In the genomic region with DNA sequence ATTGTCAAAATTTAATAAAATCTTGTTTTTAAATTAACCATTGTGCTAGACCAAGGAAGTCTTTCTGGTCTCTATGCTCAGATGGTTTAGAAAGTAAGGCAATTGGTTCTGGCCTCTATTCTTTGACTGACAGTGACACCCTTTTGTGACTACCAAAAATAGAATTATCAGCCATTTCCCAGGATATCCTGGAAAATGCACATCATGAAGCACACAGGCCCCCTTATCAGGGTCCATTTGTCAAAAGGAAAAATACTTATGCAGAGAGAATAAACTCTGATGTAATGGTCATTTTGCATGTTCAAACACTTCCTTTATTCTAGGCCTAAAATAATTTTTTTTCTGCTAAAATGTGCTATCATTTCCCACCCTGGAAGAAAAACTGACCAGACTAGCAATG, we compare ENCODE assay signal across 23 mouse cellular contexts. TPM values are rescaled to one million over a fixed set of nuclear protein-coding genes. Genes with fewer than 3 reads are reported as not detected.
A peak's percentile ranks its signal among the peaks of the same experiment; 100 is the strongest.
DNase-seq lines count a peak whose midpoint lies in the region; ATAC-seq and TF ChIP-seq lines count a peak whose summit lies in the region.
"Had no signal": no experiment of that assay in that cellular context is flagged by ENCODE, and none has a peak within 500 bp of the region (broad histone marks: within the 10 kb centered on the region; RNA-seq: fewer than 3 reads in every experiment).

No protein-coding gene starts in this region.

- no peak overlapping the region for H3K4me3 ChIP-seq in liver, embryonic 11.5 days (ENCODE audit: low read depth, low read length)
- no peak overlapping the region for H3K4me3 ChIP-seq in liver, embryonic 12.5 days
- H3K4me3 ChIP-seq in liver, postnatal 0 days (ENCODE audit: low read depth, low read length), result no peak overlapping the region
- H3K4me3 ChIP-seq in CH12.LX (replicated peaks in 1 of 3; ENCODE audit: low read depth in 2 of 3, low read length in 2 of 3, poor library complexity in 1 of 3), result no peak overlapping the region
- H3K4me3 ChIP-seq in MEL (ENCODE audit: control insufficient read depth in 1 of 2, insufficient read depth in 1 of 2, low read depth in 2 of 2, low read length in 2 of 2), result no peak overlapping the region

- no peak for TF ChIP-seq CTCF in liver, postnatal 0 days (IDR thresholded peaks at IDR 0.05; ENCODE audit: low read depth)
- no peak for TF ChIP-seq CTCF in CH12.LX (conservative IDR thresholded peaks at IDR 0.05 in 1 of 2, IDR thresholded peaks at IDR 0.05 in 1 of 2; ENCODE audit: low read depth in 2 of 2, low read length in 2 of 2)
- TF ChIP-seq CTCF in MEL (IDR thresholded peaks at IDR 0.05 in 2 of 3, conservative IDR thresholded peaks at IDR 0.05 in 1 of 3; ENCODE audit: control insufficient read depth in 1 of 3, insufficient read depth in 1 of 3, low read depth in 2 of 3, low read length in 3 of 3, poor library complexity in 1 of 3, severe bottlenecking in 1 of 3), result no peak

- H3K9me3 ChIP-seq in liver, embryonic 11.5 days (ENCODE audit: control insufficient read depth, low read length), result no peaks in the 10 kb centered on the region
- no peaks in the 10 kb centered on the region for H3K9me3 ChIP-seq in liver, embryonic 12.5 days (replicated peaks)
- H3K9me3 ChIP-seq in liver, postnatal 0 days (ENCODE audit: low read length), result no peaks in the 10 kb centered on the region
- no peaks in the 10 kb centered on the region for H3K9me3 ChIP-seq in CH12.LX (replicated peaks; ENCODE audit: low read length)
- no peaks in the 10 kb centered on the region for H3K9me3 ChIP-seq in MEL (replicated peaks; ENCODE audit: insufficient read depth, low read length)
- H3K9me3 ChIP-seq: G1E had no signal

- no peak for TF ChIP-seq POLR2A in CH12.LX (IDR thresholded peaks at IDR 0.05; ENCODE audit: low read depth, low read length)
- TF ChIP-seq POLR2A in MEL (IDR thresholded peaks at IDR 0.05; ENCODE audit: control insufficient read depth in 1 of 2, insufficient read depth in 1 of 2, low read depth in 1 of 2, low read length in 2 of 2, poor library complexity in 1 of 2), result no peak; a peak in 1 of 4 replicates

- no peak overlapping the region for H3K4me2 ChIP-seq in liver, embryonic 11.5 days
- no peak overlapping the region for H3K4me2 ChIP-seq in liver, embryonic 12.5 days
- H3K4me2 ChIP-seq in liver, postnatal 0 days (ENCODE audit: low read depth, low read length), result no peak overlapping the region
- peak overlapping the region; percentile 53; the same call in 1 of the 2 replicates for H3K4me2 ChIP-seq in CH12.LX (ENCODE audit: insufficient read depth, low read depth, poor library complexity, severe bottlenecking)

- no peaks in the 10 kb centered on the region for H3K36me3 ChIP-seq in liver, embryonic 11.5 days (ENCODE audit: control insufficient read depth, insufficient read depth, low read length)
- no peaks in the 10 kb centered on the region for H3K36me3 ChIP-seq in liver, embryonic 12.5 days
- no peaks in the 10 kb centered on the region; the same call in 1 of the 2 replicates for H3K36me3 ChIP-seq in liver, postnatal 0 days (replicated peaks; ENCODE audit: insufficient read depth, low read length)
- H3K36me3 ChIP-seq in CH12.LX (replicated peaks in 1 of 2; ENCODE audit: control insufficient read depth in 1 of 2, insufficient read depth in 1 of 2, low read length in 1 of 2), result peaks cover 47 to 70% of the 10 kb centered on the region in 2 experiments
- peaks cover 38 to 44% of the 10 kb centered on the region in 2 experiments for H3K36me3 ChIP-seq in MEL (ENCODE audit: control insufficient read depth in 1 of 2, insufficient read depth in 2 of 2, low read length in 2 of 2)

- H3K27me3 ChIP-seq in liver, embryonic 11.5 days (replicated peaks; ENCODE audit: control insufficient read depth, insufficient read depth, low read length), result no peaks in the 10 kb centered on the region
- no peaks in the 10 kb centered on the region for H3K27me3 ChIP-seq in liver, embryonic 12.5 days (replicated peaks)
- H3K27me3 ChIP-seq in liver, postnatal 0 days (ENCODE audit: insufficient read depth, low read length), result no peaks in the 10 kb centered on the region
- H3K27me3 ChIP-seq in CH12.LX (replicated peaks) (no peaks in the 10 kb centered on the region), MEL (ENCODE audit: control insufficient read depth in 1 of 2, insufficient read depth in 2 of 2, low read length in 2 of 2) (no peaks in the 10 kb centered on the region)

- TF ChIP-seq EP300 in liver, postnatal 0 days (IDR thresholded peaks at IDR 0.05; ENCODE audit: low read depth), result peak; percentile 46; the same call in 1 of the 2 replicates
- no peak for TF ChIP-seq EP300 in CH12.LX (IDR thresholded peaks at IDR 0.05; ENCODE audit: low read length)
- TF ChIP-seq EP300 in MEL (IDR thresholded peaks at IDR 0.05; ENCODE audit: low read depth in 1 of 2, low read length in 2 of 2), result no peak

- in situ Hi-C loops in CH12.LX (cut with MboI; ENCODE audit: low pct_ligation_motif_present, low pct_unique_long_range_greater_than_20kb, low sequenced_read_pairs), result no loop called here

- H3K4me1 ChIP-seq in liver, embryonic 11.5 days (replicated peaks; ENCODE audit: control insufficient read depth, insufficient read depth, low read length), result no peaks in the 10 kb centered on the region; the same call in 1 of the 2 replicates
- H3K4me1 ChIP-seq in liver, embryonic 12.5 days, result peaks cover 28% of the 10 kb centered on the region
- peaks cover 7% of the 10 kb centered on the region for H3K4me1 ChIP-seq in liver, postnatal 0 days (ENCODE audit: insufficient read depth)
- H3K4me1 ChIP-seq in CH12.LX (ENCODE audit: control insufficient read depth in 1 of 2, insufficient read depth in 2 of 2) (peaks cover 21 to 81% of the 10 kb centered on the region in 2 experiments), MEL (ENCODE audit: control insufficient read depth in 1 of 2, insufficient read depth in 2 of 2, low read length in 2 of 2) (peaks cover 22 to 24% of the 10 kb centered on the region in 2 experiments)

- TF ChIP-seq RAD21 in CH12.LX (IDR thresholded peaks at IDR 0.05; ENCODE audit: low read depth, low read length) (no peak), MEL (IDR thresholded peaks at IDR 0.05; ENCODE audit: low read depth, low read length) (no peak)

- H3K27ac ChIP-seq in liver, embryonic 11.5 days (ENCODE audit: low read depth, low read length), result no peak overlapping the region
- H3K27ac ChIP-seq in liver, embryonic 12.5 days, result no peak overlapping the region
- no peak overlapping the region for H3K27ac ChIP-seq in liver, postnatal 0 days (ENCODE audit: low read depth)
- H3K27ac ChIP-seq in CH12.LX (ENCODE audit: insufficient read depth, low read depth) (no peak overlapping the region), MEL (ENCODE audit: control insufficient read depth, low read depth, low read length) (no peak overlapping the region)

- H3K79me2 ChIP-seq in CH12.LX (replicated peaks; ENCODE audit: control insufficient read depth, extremely low read depth, insufficient read depth, poor library complexity, severe bottlenecking) (peaks cover 70% of the 10 kb centered on the region), MEL (ENCODE audit: control insufficient read depth, insufficient read depth, low read length, poor library complexity) (peaks cover 32% of the 10 kb centered on the region)

- dilution Hi-C loops in CH12.LX (cut with MboI; ENCODE audit: extremely low pct_ligation_motif_present, extremely low pct_unique_long_range_greater_than_20kb, low sequenced_read_pairs), result no loop called here

- DNase-seq in liver, embryonic 11.5 days (ENCODE audit: low spot score), result peak; percentile 15
- DNase-seq in liver, postnatal 0 days, result no peak
- DNase-seq in liver (no peak), CH12.LX (ENCODE audit: extremely low read depth) (no peak), MEL (ENCODE audit: low read depth, low spot score) (no peak)
- no peak for DNase-seq in embryo, embryonic 11 days
- DNase-seq in lung, postnatal 36 days, result no peak
- DNase-seq: adrenal gland, adult 2 months; adrenal gland, adult 8-10 months; adrenal gland, postnatal 10 days; adrenal gland, postnatal 14 days; adrenal gland, postnatal 25 days; adrenal gland, postnatal 36 days; B cell, adult 2 months; cerebellum, adult 11 months; cerebellum, adult 11-12 months; cerebellum, adult 18-20 months; cerebellum, adult 2 months had no signal

- no peak overlapping the region for H3K9ac ChIP-seq in liver, embryonic 11.5 days (ENCODE audit: low read depth, low read length)
- H3K9ac ChIP-seq in liver, embryonic 12.5 days, result no peak overlapping the region
- no peak overlapping the region for H3K9ac ChIP-seq in liver, postnatal 0 days (replicated peaks)
- H3K9ac ChIP-seq in CH12.LX (ENCODE audit: insufficient read depth, low read depth) (peak overlapping the region; percentile 24; the same call in 1 of the 2 replicates), MEL (ENCODE audit: control insufficient read depth, low read depth, low read length, poor library complexity, severe bottlenecking) (no peak overlapping the region)

- no peak for ATAC-seq in liver, embryonic 11.5 days (replicated peaks; ENCODE audit: low FRiP score)
- no peak for ATAC-seq in liver, embryonic 12.5 days
- no peak for ATAC-seq in liver, postnatal 0 days
- ATAC-seq: activated CD4-positive, CD25-positive, alpha-beta regulatory T cell, adult 4 months; CD4-positive, CD25-positive, alpha-beta regulatory T cell, adult 4 months; Patski had no signal

RNA-seq across cellular contexts. Expression of gene Fbxo48, which starts 46.3 kb away (rescaled TPM):
- polyA plus RNA-seq in liver, embryonic 11.5 days (2014; fragmentation: Nextera tagmentation; extraction: Ambion mirVana), result 3.0 and 3.1 TPM in 2 replicates
- 2.5 and 3.2 TPM in 2 replicates for polyA plus RNA-seq in liver, embryonic 12.5 days (2016; fragmentation: Nextera tagmentation; extraction: Ambion mirVana)
- 0.75 TPM in 2 replicates for polyA plus RNA-seq in liver, postnatal 0 days (2015; fragmentation: Nextera tagmentation; extraction: Ambion mirVana)
- total RNA-seq in CH12.LX (2012; rRNA removed) (5.8 and 7.0 TPM in 2 replicates), CH12.LX (2014; rRNA removed) (6.5 and 9.0 TPM in 2 replicates), MEL (2012; rRNA removed) (3.4 and 3.7 TPM in 2 replicates)
- polyA plus RNA-seq in CH12.LX (2012; ENCODE audit: insufficient read length, low read depth) (10.3 and 11.1 TPM in 2 replicates), MEL (2012; ENCODE audit: insufficient read depth in 1 of 2, insufficient read length in 2 of 2, low read depth in 1 of 2, low replicate concordance in 2 of 2, missing spikeins in 1 of 2) (1 to 10 TPM in 1 of 2 experiments, not detected in 1; 5.2 TPM)

RNA-seq across cellular contexts. Expression of gene Cnrip1, which starts 53.9 kb away (rescaled TPM):
- polyA plus RNA-seq in liver, embryonic 11.5 days (2014; fragmentation: Nextera tagmentation; extraction: Ambion mirVana), result 11.8 and 13.0 TPM in 2 replicates
- polyA plus RNA-seq in liver, embryonic 12.5 days (2016; fragmentation: Nextera tagmentation; extraction: Ambion mirVana), result 5.7 and 6.6 TPM in 2 replicates
- 3.7 TPM in 2 replicates for polyA plus RNA-seq in liver, postnatal 0 days (2015; fragmentation: Nextera tagmentation; extraction: Ambion mirVana)
- total RNA-seq in CH12.LX (2012; rRNA removed), result not detected in 2 replicates
- total RNA-seq in CH12.LX (2014; rRNA removed), result not detected in 2 replicates
- polyA plus RNA-seq in CH12.LX (2012; ENCODE audit: insufficient read length, low read depth), result not detected in 2 replicates
- not detected in 2 replicates for total RNA-seq in MEL (2012; rRNA removed)
- not detected for polyA plus RNA-seq in MEL (2012; ENCODE audit: insufficient read depth in 1 of 2, insufficient read length in 2 of 2, low read depth in 1 of 2, low replicate concordance in 2 of 2, missing spikeins in 1 of 2)
- polyA plus RNA-seq: G1E had no signal

RNA-seq across cellular contexts. Expression of gene Plek, which starts 54.7 kb away (rescaled TPM):
- 59.8 and 66.0 TPM in 2 replicates for polyA plus RNA-seq in liver, embryonic 11.5 days (2014; fragmentation: Nextera tagmentation; extraction: Ambion mirVana)
- polyA plus RNA-seq in liver, embryonic 12.5 days (2016; fragmentation: Nextera tagmentation; extraction: Ambion mirVana), result 42.4 and 47.2 TPM in 2 replicates
- polyA plus RNA-seq in liver, postnatal 0 days (2015; fragmentation: Nextera tagmentation; extraction: Ambion mirVana), result 19.8 and 22.5 TPM in 2 replicates
- 137 and 166 TPM in 2 replicates for total RNA-seq in CH12.LX (2012; rRNA removed)
- total RNA-seq in CH12.LX (2014; rRNA removed), result 354 and 376 TPM in 2 replicates
- polyA plus RNA-seq in CH12.LX (2012; ENCODE audit: insufficient read length, low read depth), result 223 and 229 TPM in 2 replicates
- 51.5 and 98.6 TPM in 2 replicates for total RNA-seq in MEL (2012; rRNA removed)
- 100 to 1,000 TPM in 1 of 2 experiments, 10 to 100 TPM in 1; 76.7 to 357 TPM for polyA plus RNA-seq in MEL (2012; ENCODE audit: insufficient read depth in 1 of 2, insufficient read length in 2 of 2, low read depth in 1 of 2, low replicate concordance in 2 of 2, missing spikeins in 1 of 2)
- polyA plus RNA-seq: Patski had no signal
